ENCODE assay signal across 28 mouse cellular contexts in the genomic region with DNA sequence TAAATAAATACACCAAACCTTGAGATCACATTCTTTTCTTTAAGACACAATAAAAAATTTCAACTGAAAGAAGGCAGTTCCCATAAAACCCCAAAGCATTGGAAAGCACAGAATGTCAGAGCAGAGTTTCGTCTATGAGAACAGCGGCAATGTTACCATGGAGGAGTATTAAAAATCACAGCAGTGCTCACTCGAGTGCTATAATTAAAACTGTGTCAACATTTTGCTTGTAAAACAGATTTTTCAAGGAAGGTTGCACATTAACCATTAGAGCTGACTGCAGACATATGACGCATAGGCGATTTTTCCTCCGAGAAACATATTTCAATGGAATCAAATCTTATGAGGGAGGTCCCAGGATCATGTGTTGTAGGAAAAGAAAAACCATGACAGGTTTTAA.
DNase-seq lines count a peak whose midpoint lies in the region; ATAC-seq and TF ChIP-seq lines count a peak whose summit lies in the region.
"Had no signal": no experiment of that assay in that cellular context is flagged by ENCODE, and none has a peak within 500 bp of the region (broad histone marks: within the 10 kb centered on the region; RNA-seq: fewer than 3 reads in every experiment).

No protein-coding gene starts in this region.

- H3K9ac ChIP-seq in forebrain, postnatal 0 days = no peak overlapping the region
- H3K9ac ChIP-seq in forebrain, embryonic 15.5 days (replicated peaks) = no peak overlapping the region
- no peak overlapping the region for H3K9ac ChIP-seq in neural tube, embryonic 15.5 days (replicated peaks)
- H3K9ac ChIP-seq: embryonic facial prominence, embryonic 12.5 days; embryonic facial prominence, embryonic 15.5 days; forebrain, embryonic 12.5 days; hindbrain, embryonic 12.5 days; hindbrain, embryonic 15.5 days had no signal

- peaks cover 3% of the 10 kb centered on the region; the same call in 1 of the 2 replicates for H3K4me1 ChIP-seq in forebrain, postnatal 0 days (ENCODE audit: insufficient read depth)
- no peaks in the 10 kb centered on the region for H3K4me1 ChIP-seq in forebrain, embryonic 15.5 days
- H3K4me1 ChIP-seq in neural tube, embryonic 15.5 days = no peaks in the 10 kb centered on the region
- H3K4me1 ChIP-seq: embryonic facial prominence, embryonic 12.5 days; embryonic facial prominence, embryonic 15.5 days; forebrain, embryonic 12.5 days; hindbrain, embryonic 12.5 days; hindbrain, embryonic 15.5 days had no signal

- 64% methylated on average over 6 of the region's 6 CpGs for WGBS in forebrain, postnatal 0 days
- WGBS in forebrain, embryonic 15.5 days = 79% methylated on average over 6 of the region's 6 CpGs
- 50% methylated on average over 6 of the region's 6 CpGs for WGBS in neural tube, embryonic 15.5 days

- H3K4me3 ChIP-seq in forebrain, postnatal 0 days (ENCODE audit: low read depth, low read length) = no peak overlapping the region
- no peak overlapping the region for H3K4me3 ChIP-seq in forebrain, embryonic 15.5 days
- no peak overlapping the region for H3K4me3 ChIP-seq in left cerebral cortex, adult 2 months
- H3K4me3 ChIP-seq in neural tube, embryonic 15.5 days (replicated peaks) = no peak overlapping the region
- H3K4me3 ChIP-seq: embryonic facial prominence, embryonic 12.5 days; embryonic facial prominence, embryonic 15.5 days; forebrain, embryonic 12.5 days; gastrocnemius, adult 2 months; hindbrain, embryonic 12.5 days; hindbrain, embryonic 15.5 days had no signal

- DNase-seq in forebrain, postnatal 0 days = peak; percentile 25
- peak; percentile 10 to 56 for DNase-seq in layer of hippocampus, adult 18-20 months (ENCODE audit: low spot score in 2 of 2)
- DNase-seq in layer of hippocampus, adult 11-12 months (ENCODE audit: low spot score) = no peak
- peak; percentile 19 to 54 for DNase-seq in left cerebral cortex, postnatal 14 days (ENCODE audit: low spot score in 2 of 2)
- DNase-seq in left cerebral cortex, adult 2 months (ENCODE audit: extremely low spot score in 1 of 2, low spot score in 2 of 2) = no peak
- DNase-seq in neural tube, embryonic 10.5 days (ENCODE audit: extremely low spot score, low spot score) = no peak
- DNase-seq: adrenal gland, postnatal 10 days; adrenal gland, postnatal 36 days; B cell, adult 2 months; cerebellum, adult 11 months; cerebellum, adult 2 months; cerebellum, adult 9-11 months; cerebellum, postnatal 25 days; gastrocnemius, adult 2 months; gastrocnemius, postnatal 14 days; heart, adult 11 months had no signal

- H3K36me3 ChIP-seq in forebrain, postnatal 0 days (ENCODE audit: insufficient read depth) = no peaks in the 10 kb centered on the region
- no peaks in the 10 kb centered on the region for H3K36me3 ChIP-seq in forebrain, embryonic 15.5 days
- no peaks in the 10 kb centered on the region for H3K36me3 ChIP-seq in neural tube, embryonic 15.5 days
- H3K36me3 ChIP-seq: embryonic facial prominence, embryonic 12.5 days; embryonic facial prominence, embryonic 15.5 days; forebrain, embryonic 12.5 days; G1E; hindbrain, embryonic 12.5 days; hindbrain, embryonic 15.5 days had no signal

- H3K27ac ChIP-seq in forebrain, postnatal 0 days (ENCODE audit: low read depth, low read length) = no peak overlapping the region
- no peak overlapping the region for H3K27ac ChIP-seq in forebrain, embryonic 15.5 days (replicated peaks)
- no peak overlapping the region for H3K27ac ChIP-seq in left cerebral cortex, adult 2 months
- H3K27ac ChIP-seq in neural tube, embryonic 15.5 days (replicated peaks) = no peak overlapping the region
- H3K27ac ChIP-seq: embryonic facial prominence, embryonic 12.5 days; embryonic facial prominence, embryonic 15.5 days; forebrain, embryonic 12.5 days; gastrocnemius, adult 2 months; hindbrain, embryonic 12.5 days; hindbrain, embryonic 15.5 days had no signal

- H3K4me2 ChIP-seq in forebrain, postnatal 0 days (ENCODE audit: low read depth) = no peak overlapping the region
- H3K4me2 ChIP-seq in forebrain, embryonic 15.5 days (replicated peaks) = no peak overlapping the region
- no peak overlapping the region for H3K4me2 ChIP-seq in neural tube, embryonic 15.5 days
- H3K4me2 ChIP-seq: embryonic facial prominence, embryonic 12.5 days; embryonic facial prominence, embryonic 15.5 days; forebrain, embryonic 12.5 days; heart, embryonic 11.5 days; hindbrain, embryonic 12.5 days; hindbrain, embryonic 15.5 days had no signal

- ATAC-seq in forebrain, postnatal 0 days = peak; percentile 58
- no peak for ATAC-seq in forebrain, embryonic 15.5 days (replicated peaks)
- ATAC-seq in neural tube, embryonic 15.5 days (ENCODE audit: low FRiP score) = peak; percentile 35; the same call in 1 of the 2 replicates
- ATAC-seq: inflammation-experienced regulatory T-cells, adult 6 months; Patski had no signal

- H3K27me3 ChIP-seq in forebrain, postnatal 0 days (ENCODE audit: insufficient read depth, low read length) = no peaks in the 10 kb centered on the region
- H3K27me3 ChIP-seq in forebrain, embryonic 15.5 days = no peaks in the 10 kb centered on the region
- H3K27me3 ChIP-seq in neural tube, embryonic 15.5 days (replicated peaks) = no peaks in the 10 kb centered on the region
- H3K27me3 ChIP-seq: CH12.LX; embryonic facial prominence, embryonic 12.5 days; embryonic facial prominence, embryonic 15.5 days; forebrain, embryonic 12.5 days; hindbrain, embryonic 12.5 days; hindbrain, embryonic 15.5 days; Patski had no signal

- intact Hi-C loops in left cerebral cortex, postnatal 14 days (cut with DNase I) = no loop called here
- intact Hi-C loops in left cerebral cortex, adult 2 months (cut with DNase I) = no loop called here

- TF ChIP-seq CTCF in forebrain, postnatal 0 days (IDR thresholded peaks at IDR 0.05; ENCODE audit: low read depth) = no peak
- no peak for TF ChIP-seq CTCF in left cerebral cortex, adult 2 months (IDR thresholded peaks at IDR 0.05)

- H3K9me3 ChIP-seq in forebrain, postnatal 0 days (ENCODE audit: low read length) = no peaks in the 10 kb centered on the region
- no peaks in the 10 kb centered on the region for H3K9me3 ChIP-seq in forebrain, embryonic 15.5 days
- H3K9me3 ChIP-seq in neural tube, embryonic 15.5 days (replicated peaks) = no peaks in the 10 kb centered on the region
- H3K9me3 ChIP-seq: embryonic facial prominence, embryonic 12.5 days; embryonic facial prominence, embryonic 15.5 days; forebrain, embryonic 12.5 days; G1E; hindbrain, embryonic 12.5 days; hindbrain, embryonic 15.5 days had no signal

Comparison
In these comparisons a context has a peak if more than half of its experiments do, and no peak if none do; other contexts are left out.
1. DNase-seq: peak in forebrain, postnatal 0 days (single experiment), layer of hippocampus, adult 18-20 months (2 of 2) and left cerebral cortex, postnatal 14 days (2 of 2); none in layer of hippocampus, adult 11-12 months (single experiment), left cerebral cortex, adult 2 months (0 of 2) and neural tube, embryonic 10.5 days (single experiment).